Mouse (Mus musculus): Measurements from ENCODE around the gene Gm17949. TPM values are rescaled to one million over a fixed set of nuclear protein-coding genes. Genes with fewer than 3 reads are reported as not detected.

Gm17949 gene
- total and polyA plus RNA-seq, 3 experiments: 0.08 to 0.13 TPM; not detected in 1

- no peaks in the 10 kb centered on the region for H3K9me3 ChIP-seq (replicated peaks; ENCODE audit: insufficient read depth, low read length)
- no peak overlapping the region for H3K9ac ChIP-seq (ENCODE audit: control insufficient read depth, low read depth, low read length, poor library complexity, severe bottlenecking)
- peaks cover 10 to 17% of the 10 kb centered on the region in 2 experiments for H3K27me3 ChIP-seq (ENCODE audit: control insufficient read depth in 1 of 2, insufficient read depth in 2 of 2, low read length in 2 of 2)
- H3K36me3 ChIP-seq (ENCODE audit: control insufficient read depth in 1 of 2, insufficient read depth in 2 of 2, low read length in 2 of 2): no peaks in the 10 kb centered on the region
- H3K79me2 ChIP-seq (ENCODE audit: control insufficient read depth, insufficient read depth, low read length, poor library complexity): no peaks in the 10 kb centered on the region
- TF ChIP-seq MAZ (IDR thresholded peaks at IDR 0.05; ENCODE audit: low read depth, low read length) (no peak), E2F4 (IDR thresholded peaks at IDR 0.05; ENCODE audit: borderline replicate concordance, low read depth, low read length) (no peak), ZKSCAN1 (IDR thresholded peaks at IDR 0.05; ENCODE audit: low read depth, low read length) (no peak), MYB (IDR thresholded peaks at IDR 0.05; ENCODE audit: low read depth, low read length) (no peak)
- no peak overlapping the region for H3K4me3 ChIP-seq (ENCODE audit: control insufficient read depth in 1 of 2, insufficient read depth in 1 of 2, low read depth in 2 of 2, low read length in 2 of 2)
- DNase-seq (ENCODE audit: low read depth, low spot score): peak; percentile 34
- H3K4me1 ChIP-seq (ENCODE audit: control insufficient read depth in 1 of 2, insufficient read depth in 2 of 2, low read length in 2 of 2): no peaks in the 10 kb centered on the region
- H3K27ac ChIP-seq (ENCODE audit: control insufficient read depth, low read depth, low read length): no peak overlapping the region
Observed at GRCm38 (mm10) chr17:56973956-56974707, 37.1 kb upstream of the Gm17949 start.

GRCm38 (mm10) chr17:56974708-56975240 is 36.5 kb upstream of the Gm17949 start:
- no peak for TF ChIP-seq UBTF (IDR thresholded peaks at IDR 0.05; ENCODE audit: borderline replicate concordance, insufficient read depth, low read depth, low read length)
- TF ChIP-seq POLR2A (IDR thresholded peaks at IDR 0.05; ENCODE audit: control insufficient read depth in 1 of 2, insufficient read depth in 1 of 2, low read depth in 1 of 2, low read length in 2 of 2, poor library complexity in 1 of 2): no peak
- TF ChIP-seq SMC3 (IDR thresholded peaks at IDR 0.05; ENCODE audit: low read depth, low read length): no peak
- no peak for TF ChIP-seq MYC (IDR thresholded peaks at IDR 0.05; ENCODE audit: low read depth, low read length)
- TF ChIP-seq MEF2A (IDR thresholded peaks at IDR 0.05; ENCODE audit: extremely low read depth, insufficient replicate concordance, low read depth, low read length, poor library complexity, severe bottlenecking): no peak
- DNase-seq (ENCODE audit: low read depth, low spot score): no peak
- H3K4me1 ChIP-seq (ENCODE audit: control insufficient read depth in 1 of 2, insufficient read depth in 2 of 2, low read length in 2 of 2): no peaks in the 10 kb centered on the region
- H3K27me3 ChIP-seq (ENCODE audit: control insufficient read depth in 1 of 2, insufficient read depth in 2 of 2, low read length in 2 of 2): peaks cover 5 to 12% of the 10 kb centered on the region in 2 experiments
- no peaks in the 10 kb centered on the region for H3K9me3 ChIP-seq (replicated peaks; ENCODE audit: insufficient read depth, low read length)
- no peak overlapping the region for H3K4me3 ChIP-seq (ENCODE audit: control insufficient read depth in 1 of 2, insufficient read depth in 1 of 2, low read depth in 2 of 2, low read length in 2 of 2)
- H3K9ac ChIP-seq (ENCODE audit: control insufficient read depth, low read depth, low read length, poor library complexity, severe bottlenecking): no peak overlapping the region
- H3K79me2 ChIP-seq (ENCODE audit: control insufficient read depth, insufficient read depth, low read length, poor library complexity): no peaks in the 10 kb centered on the region
- no peak overlapping the region for H3K27ac ChIP-seq (ENCODE audit: control insufficient read depth, low read depth, low read length)
- no peaks in the 10 kb centered on the region for H3K36me3 ChIP-seq (ENCODE audit: control insufficient read depth in 1 of 2, insufficient read depth in 2 of 2, low read length in 2 of 2)

GRCm38 (mm10) chr17:56975391-56975790 is 35.9 kb upstream of the Gm17949 start:
- Histone ChIP-seq H3K27ac (ENCODE audit: control insufficient read depth, low read depth, low read length) (no peak overlapping the region), H3K36me3 (ENCODE audit: control insufficient read depth in 1 of 2, insufficient read depth in 2 of 2, low read length in 2 of 2) (no peaks in the 10 kb centered on the region), H3K9me3 (replicated peaks; ENCODE audit: insufficient read depth, low read length) (no peaks in the 10 kb centered on the region), H3K4me3 (ENCODE audit: control insufficient read depth in 1 of 2, insufficient read depth in 1 of 2, low read depth in 2 of 2, low read length in 2 of 2) (no peak overlapping the region), H3K27me3 (ENCODE audit: control insufficient read depth in 1 of 2, insufficient read depth in 2 of 2, low read length in 2 of 2) (peaks cover 1 to 11% of the 10 kb centered on the region in 2 experiments; a peak in 3 of 4 replicates), H3K4me1 (ENCODE audit: control insufficient read depth in 1 of 2, insufficient read depth in 2 of 2, low read length in 2 of 2) (no peaks in the 10 kb centered on the region), H3K79me2 (ENCODE audit: control insufficient read depth, insufficient read depth, low read length, poor library complexity) (no peaks in the 10 kb centered on the region), H3K9ac (ENCODE audit: control insufficient read depth, low read depth, low read length, poor library complexity, severe bottlenecking) (no peak overlapping the region)
- DNase-seq (ENCODE audit: low read depth, low spot score): no peak
- TF ChIP-seq SMC3 (IDR thresholded peaks at IDR 0.05; ENCODE audit: low read depth, low read length) (no peak), NELFE (IDR thresholded peaks at IDR 0.05; ENCODE audit: low read depth, low read length) (no peak), NRF1 (IDR thresholded peaks at IDR 0.05; ENCODE audit: insufficient read depth, low read depth, low read length, poor library complexity, severe bottlenecking) (no peak), CTCF (IDR thresholded peaks at IDR 0.05 in 2 of 3, conservative IDR thresholded peaks at IDR 0.05 in 1 of 3; ENCODE audit: control insufficient read depth in 1 of 3, insufficient read depth in 1 of 3, low read depth in 2 of 3, low read length in 3 of 3, poor library complexity in 1 of 3, severe bottlenecking in 1 of 3) (no peak), ETS1 (IDR thresholded peaks at IDR 0.05; ENCODE audit: low read depth, low read length) (no peak), GABPA (IDR thresholded peaks at IDR 0.05; ENCODE audit: low read depth, low read length) (no peak), RCOR1 (IDR thresholded peaks at IDR 0.05; ENCODE audit: low read depth, low read length) (no peak), SIN3A (IDR thresholded peaks at IDR 0.05; ENCODE audit: low read length) (no peak), MAX (IDR thresholded peaks at IDR 0.05; ENCODE audit: low read length) (no peak), POLR2A (IDR thresholded peaks at IDR 0.05; ENCODE audit: control insufficient read depth in 1 of 2, insufficient read depth in 1 of 2, low read depth in 1 of 2, low read length in 2 of 2, poor library complexity in 1 of 2) (no peak), MYC (IDR thresholded peaks at IDR 0.05; ENCODE audit: low read depth, low read length) (no peak), MXI1 (IDR thresholded peaks at IDR 0.05; ENCODE audit: low read depth, low read length) (no peak), MAFK (IDR thresholded peaks at IDR 0.05; ENCODE audit: borderline replicate concordance, low read depth, low read length) (no peak), ZMIZ1 (IDR thresholded peaks at IDR 0.05; ENCODE audit: low read depth, low read length) (no peak), CHD2 (IDR thresholded peaks at IDR 0.05; ENCODE audit: low read length) (no peak), CHD1 (IDR thresholded peaks at IDR 0.05; ENCODE audit: low read depth, low read length) (no peak), RAD21 (IDR thresholded peaks at IDR 0.05; ENCODE audit: low read depth, low read length) (no peak), JUND (IDR thresholded peaks at IDR 0.05; ENCODE audit: low read depth, low read length) (no peak)
